Mouse (Mus musculus) CH12.LX (cell line): ENCODE measurements at regions not wholly inside any gene's neighbourhood (a gene's known extent, or its start where the extent isn't known, plus 50 kb on each side); places are given as distances from the start of the nearest gene placed in this dataset.

Source experiments
- CTCF ChIP-seq, 2 experiments: IDR thresholded peaks in 1 of 2; conservative IDR thresholded peaks in 1 of 2; 2 replicates each; pipeline ENCODE4 v1.5.1; 2011 to 2012; ENCODE audit warnings: low read depth in 2 of 2, low read length in 2 of 2, improper control_type of control experiment in 1 of 2, inconsistent platforms in 1 of 2, mild to moderate bottlenecking in 1 of 2, moderate library complexity in 1 of 2
- EP300 ChIP-seq: IDR thresholded peaks from 2 replicates; pipeline ENCODE4 v1.6.1; 2011; ENCODE audit warnings: low read length, improper control_type of control experiment
- UBTF ChIP-seq: IDR thresholded peaks from 2 replicates; pipeline ENCODE4 v1.6.1; 2012; ENCODE audit warnings: low read depth, mild to moderate bottlenecking, inconsistent platforms, low read length, improper control_type of control experiment, moderate library complexity
- USF1 ChIP-seq: IDR thresholded peaks from 2 replicates; pipeline ENCODE4 v1.6.1; 2014; ENCODE audit warnings: low read depth, mild to moderate bottlenecking, inconsistent platforms, low read length, improper control_type of control experiment

DNA sequence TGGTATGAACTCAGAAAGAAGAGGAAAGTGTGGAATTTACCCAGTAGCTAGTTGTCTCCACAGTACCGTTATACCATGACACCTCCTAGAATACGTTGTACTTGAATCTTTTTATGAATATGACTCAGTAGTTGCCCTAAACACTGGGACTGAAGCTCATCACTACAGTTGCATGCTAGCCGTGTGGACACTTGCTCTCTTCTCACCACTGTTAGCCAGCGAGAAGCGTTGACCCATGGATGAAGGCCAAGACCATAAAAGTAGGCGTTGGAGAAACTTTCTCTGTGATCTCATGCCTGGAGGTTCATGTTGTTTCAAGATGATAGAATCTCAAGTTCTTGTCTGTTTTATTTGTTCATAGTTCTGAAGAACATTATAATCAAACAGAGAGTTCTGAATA, 269.5 kb downstream of the Lmx1a start:
- TF ChIP-seq UBTF (no peak), USF1 (no peak), CTCF (conservative IDR thresholded peaks at IDR 0.05 in 1 of 2, IDR thresholded peaks at IDR 0.05 in 1 of 2; ENCODE audit: low read depth in 2 of 2, low read length in 2 of 2) (no peak), EP300 (no peak)
